Mouse (Mus musculus) spleen, adult 2 months (tissue): Measurements from ENCODE around the gene Hmgcll1. TPM values are rescaled to one million over a fixed set of nuclear protein-coding genes. Genes with fewer than 3 reads are reported as not detected.

Experiments used
- DNase-seq, 2 experiments: peaks; one replicate each; pipeline versions ENCODE4 v3.0.0 to v3.0.0-alpha.2; 2012 to 2021; ENCODE audit warnings: low spot score in 2 of 2, low read depth in 1 of 2
- H3K27ac ChIP-seq: fragments of 200-500 bp; 2 replicates; pipeline ENCODE4 v1.5.1; 2012; ENCODE audit warnings: low read length, inconsistent platforms; ENCODE audit not compliant: insufficient read depth
- H3K27me3 ChIP-seq: fragments of 200-500 bp; 2 replicates; pipeline ENCODE4 v1.6.1; 2012; ENCODE audit warnings: mild to moderate bottlenecking, moderate library complexity, low read length, inconsistent platforms; ENCODE audit not compliant: control insufficient read depth, insufficient read depth
- H3K36me3 ChIP-seq: fragments of 200-500 bp; 2 replicates; pipeline ENCODE4 v1.6.1; 2012; ENCODE audit warnings: mild to moderate bottlenecking, low read length, inconsistent platforms; ENCODE audit not compliant: control insufficient read depth, insufficient read depth
- H3K4me1 ChIP-seq: fragments of 200-500 bp; 2 replicates; pipeline ENCODE4 v1.6.1; 2011; ENCODE audit warnings: inconsistent platforms; ENCODE audit not compliant: control insufficient read depth, insufficient read depth, insufficient read length
- H3K4me3 ChIP-seq: fragments of 200-500 bp; 2 replicates; pipeline ENCODE4 v1.5.1; 2011; ENCODE audit warnings: mild to moderate bottlenecking, inconsistent platforms; ENCODE audit not compliant: insufficient read depth, insufficient read length; ENCODE audit errors: extremely low read depth
- CTCF ChIP-seq: fragments of 200-500 bp; IDR thresholded peaks from 2 replicates; pipeline ENCODE4 v1.5.1; 2011; ENCODE audit warnings: mild to moderate bottlenecking, inconsistent platforms; ENCODE audit not compliant: insufficient read depth, insufficient read length, insufficient replicate concordance; ENCODE audit errors: extremely low read depth
- POLR2A ChIP-seq: fragments of 200-500 bp; IDR thresholded peaks from 2 replicates; pipeline ENCODE4 v1.6.1; 2011; ENCODE audit warnings: low read depth, low read length, inconsistent platforms
- WGBS: fragments of 180-500 bp; shearing (Covaris S2); methylation state at CpG from one replicate; pipeline ENCODE4 v1.1.7; 2018; 5-methylcytosine and 5-hydroxymethylcytosine counted together
- polyA plus RNA-seq: library from polyadenylated mRNA; depleted of rRNA; stranded (reverse); fragments of >200 nt; gene quantifications from 2 replicates; pipeline ENCODE4 v1.2.3, GENCODE M21; 2012

Hmgcll1 gene
- polyA plus RNA-seq, 1 experiment: 0.05 TPM

GRCm38 (mm10) chr9:76003066-76003465 is 11.6 kb upstream of the Hmgcll1 start:
- 83% methylated on average over 3 of the region's 3 CpGs for WGBS

GRCm38 (mm10) chr9:76003637-76004036 is 11.0 kb upstream of the Hmgcll1 start:
- WGBS: 45% methylated on average over 6 of the region's 6 CpGs
- Histone ChIP-seq H3K27ac (no peak overlapping the region), H3K4me1 (peaks cover 1% of the 10 kb centered on the region; the same call in 1 of the 2 replicates), H3K4me3 (no peak overlapping the region), H3K36me3 (no peaks in the 10 kb centered on the region), H3K27me3 (no peaks in the 10 kb centered on the region)
- no peak for TF ChIP-seq POLR2A
- TF ChIP-seq CTCF: no peak
- DNase-seq: no peak

More at GRCm38 (mm10) chr9:76003066-76003465, 11.6 kb upstream of the Hmgcll1 start:
- Histone ChIP-seq H3K27me3 (no peaks in the 10 kb centered on the region), H3K4me3 (no peak overlapping the region), H3K27ac (no peak overlapping the region), H3K4me1 (peaks cover 1% of the 10 kb centered on the region; the same call in 1 of the 2 replicates), H3K36me3 (no peaks in the 10 kb centered on the region)
- DNase-seq: no peak
- TF ChIP-seq POLR2A: no peak
- TF ChIP-seq CTCF: no peak

GRCm38 (mm10) chr9:76007342-76007970 is 7.2 kb upstream of the Hmgcll1 start:
- Histone ChIP-seq H3K27ac (no peak overlapping the region), H3K4me3 (no peak overlapping the region), H3K27me3 (no peaks in the 10 kb centered on the region), H3K36me3 (no peaks in the 10 kb centered on the region), H3K4me1 (peaks cover 1% of the 10 kb centered on the region; the same call in 1 of the 2 replicates)
- WGBS: 63% methylated on average over 6 of the region's 6 CpGs
- DNase-seq: no peak
- TF ChIP-seq CTCF: no peak
- no peak for TF ChIP-seq POLR2A

DNA sequence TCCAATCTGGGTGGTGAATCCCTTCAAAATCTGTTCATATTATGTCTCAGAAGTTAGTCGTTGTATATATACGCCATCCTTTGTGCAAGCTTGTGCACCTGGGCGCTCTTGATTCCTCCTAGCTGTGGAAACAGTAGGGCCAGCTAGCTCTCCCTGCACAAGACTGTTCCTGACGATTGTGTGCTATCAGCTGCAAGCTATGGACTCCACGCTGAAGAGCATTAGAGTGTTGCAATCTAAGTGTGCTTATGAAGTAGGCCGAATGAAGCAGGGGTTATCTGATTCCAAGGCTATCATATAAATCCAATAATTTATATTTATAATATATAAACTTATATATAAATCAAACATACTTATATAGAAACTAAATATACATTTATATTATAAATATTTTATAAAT is 866 bp upstream of the Hmgcll1 start:
- TF ChIP-seq POLR2A: no peak
- TF ChIP-seq CTCF: no peak
- Histone ChIP-seq H3K27me3 (no peaks in the 10 kb centered on the region), H3K36me3 (no peaks in the 10 kb centered on the region), H3K4me1 (no peaks in the 10 kb centered on the region), H3K27ac (no peak overlapping the region), H3K4me3 (no peak overlapping the region)
- DNase-seq: no peak
- WGBS: 74% methylated on average over 6 of the region's 6 CpGs

- no peak for TF ChIP-seq POLR2A
- no peak for TF ChIP-seq CTCF
- 73% methylated on average over 5 of the region's 5 CpGs for WGBS
- no peak for DNase-seq
- Histone ChIP-seq H3K4me1 (no peaks in the 10 kb centered on the region), H3K27ac (no peak overlapping the region), H3K36me3 (no peaks in the 10 kb centered on the region), H3K4me3 (no peak overlapping the region), H3K27me3 (no peaks in the 10 kb centered on the region)
Measured at GRCm38 (mm10) chr9:76015971-76016370, 1.3 kb downstream of the Hmgcll1 start.

DNA sequence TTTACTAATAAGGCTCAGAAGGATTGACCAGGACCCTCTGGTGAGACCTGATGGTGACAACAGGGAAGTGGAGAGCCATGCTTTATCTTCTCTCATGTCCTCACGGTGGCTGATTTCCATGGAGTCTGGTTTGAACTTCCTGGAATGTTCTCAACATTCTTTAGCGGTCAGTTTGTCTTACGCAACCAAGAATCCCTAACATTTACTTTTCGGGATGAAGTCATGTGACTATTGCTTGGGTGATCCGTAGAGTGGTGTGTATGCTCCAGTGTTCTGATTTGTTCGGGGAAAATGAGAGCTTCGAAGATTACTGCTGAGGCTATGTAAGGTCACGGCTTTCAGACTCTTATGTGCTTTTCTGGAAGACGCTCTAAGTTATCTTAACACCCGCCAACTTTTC is 1.9 kb downstream of the Hmgcll1 start:
- 88% methylated on average over 10 of the region's 10 CpGs for WGBS
- no peaks in the 10 kb centered on the region for H3K27me3 ChIP-seq
- DNase-seq: no peak
- TF ChIP-seq POLR2A: no peak
- no peak for TF ChIP-seq CTCF
- H3K4me3 ChIP-seq: no peak overlapping the region
- H3K27ac ChIP-seq: no peak overlapping the region
- H3K4me1 ChIP-seq: no peaks in the 10 kb centered on the region
- H3K36me3 ChIP-seq: no peaks in the 10 kb centered on the region

GRCm38 (mm10) chr9:76023551-76023973 is 8.9 kb downstream of the Hmgcll1 start:
- WGBS: 55% methylated on average over 5 of the region's 5 CpGs
- Histone ChIP-seq H3K4me1 (peaks cover 3% of the 10 kb centered on the region; the same call in 1 of the 2 replicates), H3K27ac (no peak overlapping the region), H3K4me3 (no peak overlapping the region), H3K36me3 (no peaks in the 10 kb centered on the region), H3K27me3 (no peaks in the 10 kb centered on the region)
- TF ChIP-seq POLR2A (no peak), CTCF (no peak)
- DNase-seq: no peak
